Mouse (Mus musculus) G1E-ER4 (cell line): Measurements from ENCODE around the gene Dyrk1a. TPM values are rescaled to one million over a fixed set of nuclear protein-coding genes. Genes with fewer than 3 reads are reported as not detected.

ENCODE experiments used
- GATA1 ChIP-seq: IDR thresholded peaks from one replicate; pipeline ENCODE4 v1.8.0; 2012; ENCODE audit warnings: low read length, inconsistent platforms
- polyA plus RNA-seq: library from polyadenylated mRNA; stranded (reverse); fragments of >175 nt; gene quantifications from 2 replicates; pipeline ENCODE4 v1.2.3, GENCODE M21; 2012

Dyrk1a gene
- polyA plus RNA-seq, 1 experiment = 15.0 TPM

DNA sequence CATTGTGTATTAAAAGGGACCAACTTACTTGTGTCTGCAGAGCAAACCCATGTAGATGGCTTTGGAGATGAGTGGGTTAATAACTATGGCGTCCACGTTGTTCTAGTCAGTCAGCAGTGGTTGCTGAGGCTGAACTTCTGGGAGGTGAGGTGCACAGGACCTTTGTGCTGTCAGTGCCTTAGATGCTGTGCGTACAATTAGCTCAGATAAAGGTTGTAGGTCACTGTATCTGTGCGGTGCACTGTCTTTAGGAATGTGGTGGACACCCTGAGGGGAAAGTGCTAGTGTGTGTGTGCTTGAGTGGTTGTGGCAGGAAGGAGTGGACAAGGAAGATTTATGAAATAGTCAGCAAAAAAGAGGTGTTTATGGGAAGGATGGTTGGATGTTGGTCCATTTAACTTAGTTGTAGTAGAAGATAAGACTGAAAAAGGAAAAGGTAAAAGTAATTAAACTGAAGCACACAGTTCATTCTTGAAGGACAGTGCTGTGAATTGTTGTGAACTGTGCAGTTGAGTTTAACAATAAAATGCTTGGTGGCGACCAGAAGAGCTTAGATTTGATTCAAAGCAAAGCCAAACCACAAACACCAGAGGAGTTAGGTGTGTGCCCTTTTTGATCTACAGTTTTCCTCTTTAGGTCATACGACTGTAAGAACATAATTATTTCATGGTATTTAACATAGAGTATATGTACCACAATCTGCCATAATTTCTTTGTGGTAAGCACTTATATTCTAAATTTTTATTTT is 30.3 kb downstream of the Dyrk1a start:
- TF ChIP-seq GATA1 = no peak

- TF ChIP-seq GATA1 = no peak
These were observed 31.3 kb downstream of the Dyrk1a start for GRCm38 (mm10) chr16:94601089-94601488.

- TF ChIP-seq GATA1 = no peak
These were observed 31.7 kb downstream of the Dyrk1a start for GRCm38 (mm10) chr16:94601540-94601953.

GRCm38 (mm10) chr16:94602188-94602587 is 32.4 kb downstream of the Dyrk1a start:
- no peak for TF ChIP-seq GATA1

GRCm38 (mm10) chr16:94602730-94603129 is 32.9 kb downstream of the Dyrk1a start:
- no peak for TF ChIP-seq GATA1

- TF ChIP-seq GATA1 = no peak
These were observed 36.4 kb downstream of the Dyrk1a start for GRCm38 (mm10) chr16:94606169-94606568.

GRCm38 (mm10) chr16:94607468-94607867 is 37.7 kb downstream of the Dyrk1a start:
- no peak for TF ChIP-seq GATA1

GRCm38 (mm10) chr16:94608706-94609594 is 39.1 kb downstream of the Dyrk1a start:
- no peak for TF ChIP-seq GATA1

DNA sequence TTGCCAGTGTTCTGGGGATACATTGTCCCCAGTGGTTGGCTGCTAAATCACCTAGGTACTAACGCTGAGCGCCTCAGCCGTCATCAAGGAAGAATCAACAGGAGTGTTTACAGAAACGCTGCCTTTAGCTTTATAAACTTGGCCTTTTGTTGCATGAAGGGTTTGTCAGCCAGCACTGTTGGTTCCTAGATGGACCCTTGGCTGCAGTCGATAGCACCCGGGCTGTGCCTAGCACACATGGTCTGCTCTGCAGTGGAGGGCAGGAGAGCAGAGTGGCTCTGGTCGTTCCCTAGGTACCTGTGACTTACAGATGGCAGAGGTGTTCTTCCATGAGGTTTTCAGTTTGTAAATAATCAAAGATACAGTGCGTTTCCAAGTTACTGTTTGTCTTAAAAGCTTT is 42.8 kb downstream of the Dyrk1a start:
- TF ChIP-seq GATA1 = no peak

GRCm38 (mm10) chr16:94617255-94617654 is 47.4 kb downstream of the Dyrk1a start:
- no peak for TF ChIP-seq GATA1

GRCm38 (mm10) chr16:94618543-94618942 is 48.7 kb downstream of the Dyrk1a start:
- no peak for TF ChIP-seq GATA1

DNA sequence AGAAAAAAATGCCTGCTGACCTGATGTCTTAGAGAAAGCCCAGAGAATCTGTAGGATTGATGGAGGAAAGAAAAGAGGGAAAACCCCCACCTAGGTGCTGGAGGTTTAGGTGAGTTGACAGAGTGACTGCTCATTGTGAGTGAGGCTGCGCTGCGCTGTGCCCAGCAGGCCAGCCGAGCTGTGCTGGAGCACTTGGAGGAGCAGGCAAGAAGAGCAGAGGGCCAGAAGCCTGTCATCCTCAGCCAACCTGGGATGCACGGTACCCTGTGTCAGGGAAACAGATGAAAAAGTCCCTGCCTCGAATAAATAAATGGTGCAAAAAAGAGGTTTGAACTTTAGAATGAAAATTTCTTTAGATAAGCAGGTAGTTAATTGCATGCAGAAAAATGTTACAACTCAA is 49.5 kb downstream of the Dyrk1a start:
- no peak for TF ChIP-seq GATA1

GRCm38 (mm10) chr16:94624871-94625270 is 55.1 kb downstream of the Dyrk1a start:
- TF ChIP-seq GATA1 = no peak

DNA sequence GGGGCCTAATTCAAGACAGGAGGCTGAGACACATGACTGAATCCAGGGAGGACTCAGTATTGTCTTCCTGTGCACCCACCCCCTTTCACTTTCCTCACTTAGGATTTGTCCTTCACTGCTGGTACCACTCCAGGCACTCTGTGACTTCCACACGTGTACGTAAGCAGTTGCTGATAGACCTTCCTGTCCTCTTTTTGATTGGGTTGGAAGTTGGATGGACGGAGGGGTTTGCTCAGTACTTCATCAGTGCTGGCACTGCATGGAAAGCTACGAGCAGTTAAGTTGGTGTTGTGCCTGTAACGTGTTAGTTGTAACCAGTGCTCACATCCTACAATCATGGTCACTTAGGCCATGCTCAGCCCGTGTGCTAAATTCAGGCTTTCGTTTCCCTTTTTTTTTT is 55.8 kb downstream of the Dyrk1a start:
- TF ChIP-seq GATA1 = no peak

DNA sequence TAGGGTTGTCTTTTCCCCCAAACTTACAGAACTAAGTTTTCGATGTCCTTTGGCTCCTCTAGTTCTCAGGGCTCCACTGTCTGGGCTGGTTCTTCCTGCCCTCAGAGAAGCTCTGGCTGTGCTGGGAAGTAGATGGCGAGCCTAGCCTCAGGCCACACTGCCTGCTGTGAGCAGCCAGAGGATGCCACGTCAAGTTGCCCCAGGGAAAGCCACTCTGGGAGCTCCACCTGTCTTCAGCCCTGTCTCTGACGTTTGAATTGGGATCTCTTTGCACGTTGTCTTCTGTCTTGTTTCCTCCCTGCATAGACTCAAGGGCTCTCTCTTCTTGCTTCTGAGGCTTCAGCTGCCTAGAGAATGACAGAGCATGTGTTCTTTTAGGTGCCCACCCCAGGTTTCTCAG is 57.9 kb downstream of the Dyrk1a start:
- TF ChIP-seq GATA1 = no peak

GRCm38 (mm10) chr16:94628976-94629729 is 59.3 kb downstream of the Dyrk1a start:
- no peak for TF ChIP-seq GATA1
